Mouse (Mus musculus) lung, adult 2 months (tissue): ENCODE measurements at regions not wholly inside any gene's neighbourhood (a gene's known extent, or its start where the extent isn't known, plus 50 kb on each side); places are given as distances from the start of the nearest gene placed in this dataset.

Source experiments
- DNase-seq: peaks from one replicate; pipeline ENCODE4 v3.0.0; 2022
- H3K4me1 ChIP-seq: fragments of 200-500 bp; 2 replicates; pipeline ENCODE4 v1.6.1; 2011; ENCODE audit warnings: low read length; ENCODE audit not compliant: control insufficient read depth, insufficient read depth
- H3K4me3 ChIP-seq: fragments of 200-500 bp; replicated peaks from 2 replicates; pipeline ENCODE3; 2011; ENCODE audit warnings: low read depth, mild to moderate bottlenecking, control low read depth, low read length; ENCODE audit errors: extremely low read depth
- CTCF ChIP-seq: fragments of 200-500 bp; IDR thresholded peaks from 2 replicates; pipeline ENCODE4 v1.5.1; 2011; ENCODE audit warnings: mild to moderate bottlenecking, low read length, control low read depth; ENCODE audit not compliant: insufficient read depth
- POLR2A ChIP-seq: fragments of 200-500 bp; IDR thresholded peaks from 2 replicates; pipeline ENCODE4 v1.6.1; 2011; ENCODE audit warnings: low read depth, mild to moderate bottlenecking, control low read depth, low read length, borderline replicate concordance; ENCODE audit errors: extremely low read depth
- WGBS: fragments of 180-500 bp; shearing (Covaris S2); methylation state at CpG from one replicate; pipeline ENCODE4 v1.1.7; 2018; 5-methylcytosine and 5-hydroxymethylcytosine counted together

DNA sequence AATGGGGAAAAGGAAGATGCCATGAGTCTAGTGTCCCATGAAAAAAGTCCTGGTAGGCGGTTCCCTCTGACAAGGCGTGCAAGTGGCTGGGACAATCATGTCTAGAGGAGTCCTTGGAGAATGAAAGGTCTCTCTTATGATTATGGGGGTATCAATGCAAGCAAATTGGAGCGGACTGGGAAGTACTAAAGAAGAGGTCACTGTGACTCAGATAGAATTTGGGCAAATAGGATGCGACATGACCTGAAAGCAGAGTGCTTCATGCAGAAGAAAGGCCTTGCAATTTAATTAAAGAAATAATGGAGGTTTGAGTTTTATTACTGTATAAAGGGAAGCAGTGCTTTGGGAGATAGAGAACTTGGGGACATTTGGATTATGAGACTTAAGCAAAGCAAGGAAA, 330.3 kb downstream of the Tmem38b start:
- WGBS = 95% methylated on average over 4 of the region's 4 CpGs
- DNase-seq = no peak
- H3K4me1 ChIP-seq = no peaks in the 10 kb centered on the region
- TF ChIP-seq POLR2A (no peak), CTCF (no peak)
- no peak overlapping the region for H3K4me3 ChIP-seq

DNA sequence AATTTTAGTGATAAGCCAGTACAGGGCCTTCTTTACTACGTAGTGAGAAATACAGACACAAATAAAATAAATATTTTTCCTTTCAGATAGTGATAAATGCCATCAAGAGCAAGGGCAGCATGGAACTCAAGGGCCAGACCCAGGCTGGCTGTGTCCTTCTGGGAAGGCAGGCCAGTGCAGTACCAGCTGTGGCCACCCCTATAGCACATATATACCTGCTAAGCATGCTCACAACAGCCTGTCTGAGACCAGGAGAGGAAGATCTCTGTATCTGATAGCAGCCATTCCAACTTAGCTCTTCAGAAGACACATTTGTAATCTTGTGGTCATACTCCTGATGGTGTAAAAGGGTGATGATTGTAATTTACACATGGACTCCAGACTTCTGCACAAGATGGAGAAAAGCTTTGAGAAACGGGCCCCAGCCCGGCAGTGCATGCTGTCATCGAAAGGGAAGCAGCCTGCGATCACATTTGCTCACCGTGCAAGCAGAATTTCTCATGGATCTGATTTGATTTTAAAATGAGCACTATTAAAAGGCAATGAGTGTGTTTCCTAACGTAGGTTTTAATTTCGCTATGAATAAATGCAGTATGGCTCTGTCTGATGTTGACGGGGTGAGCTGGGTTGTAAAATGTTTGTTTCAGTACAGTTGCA, 335.6 kb downstream of the Tmem38b start:
- no peak for TF ChIP-seq CTCF
- no peak for TF ChIP-seq POLR2A
- DNase-seq = no peak
- Histone ChIP-seq H3K4me1 (no peaks in the 10 kb centered on the region), H3K4me3 (no peak overlapping the region)
- WGBS = 88% methylated on average over 9 of the region's 9 CpGs

DNA sequence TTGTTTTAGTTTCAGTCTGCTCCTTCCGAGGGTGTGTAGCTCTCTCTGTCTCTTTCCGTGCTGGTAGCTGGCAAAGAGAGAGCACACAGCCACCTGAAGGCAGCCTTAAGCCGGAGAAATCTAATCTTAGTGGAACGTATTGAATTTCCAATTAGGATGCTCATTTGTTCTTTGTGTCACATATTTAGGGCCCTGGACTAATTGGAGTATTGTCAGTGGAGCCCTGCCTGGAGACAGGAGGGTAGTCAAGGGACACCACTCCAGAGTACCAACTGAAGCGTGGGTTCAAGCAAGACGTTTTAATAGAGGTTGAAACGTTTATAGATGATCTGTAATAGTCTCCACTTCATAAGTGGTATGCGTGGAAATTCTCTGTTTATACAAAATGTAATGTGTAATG, 336.5 kb downstream of the Tmem38b start:
- DNase-seq = no peak
- Histone ChIP-seq H3K4me3 (no peak overlapping the region), H3K4me1 (no peaks in the 10 kb centered on the region)
- TF ChIP-seq POLR2A (no peak), CTCF (no peak)
- 76% methylated on average over 8 of the region's 8 CpGs for WGBS

DNA sequence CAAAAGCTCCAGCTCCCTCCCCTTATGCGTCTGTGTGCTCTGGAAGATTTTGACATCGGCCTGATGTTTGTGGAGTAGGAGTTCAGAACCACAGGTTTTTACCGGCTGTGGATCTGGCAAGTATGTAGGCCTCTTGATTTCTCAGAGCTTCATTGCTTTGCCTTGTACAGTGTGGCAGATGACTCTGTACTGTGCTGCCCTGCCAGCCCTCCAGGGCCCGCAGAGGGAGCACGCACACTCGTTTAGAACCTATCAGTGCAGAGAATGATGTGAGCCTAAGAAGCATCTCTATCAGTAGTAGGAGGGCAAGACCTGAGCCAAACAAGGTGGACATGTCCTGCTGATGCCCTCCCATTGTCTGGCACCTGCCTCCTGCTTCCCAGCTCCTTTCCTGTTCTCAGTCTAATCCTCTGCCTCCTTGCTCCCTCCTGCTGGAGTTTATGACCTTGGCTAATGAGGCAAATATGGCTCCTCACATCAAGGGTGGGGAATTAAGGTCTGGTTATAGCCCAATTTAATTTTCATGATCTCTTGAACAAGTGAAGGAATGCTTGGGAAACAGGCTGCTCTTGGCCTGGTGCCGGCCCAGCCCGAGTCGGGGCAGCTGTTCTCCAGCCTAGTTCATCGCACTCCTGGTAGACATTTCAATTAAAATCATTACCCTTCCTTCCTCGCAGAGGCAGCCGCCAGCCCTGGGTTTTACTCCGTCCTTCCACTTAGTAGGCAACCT, 344.5 kb downstream of the Tmem38b start:
- TF ChIP-seq POLR2A = no peak
- TF ChIP-seq CTCF = no peak
- no peak for DNase-seq
- 84% methylated on average over 13 of the region's 13 CpGs for WGBS

DNA sequence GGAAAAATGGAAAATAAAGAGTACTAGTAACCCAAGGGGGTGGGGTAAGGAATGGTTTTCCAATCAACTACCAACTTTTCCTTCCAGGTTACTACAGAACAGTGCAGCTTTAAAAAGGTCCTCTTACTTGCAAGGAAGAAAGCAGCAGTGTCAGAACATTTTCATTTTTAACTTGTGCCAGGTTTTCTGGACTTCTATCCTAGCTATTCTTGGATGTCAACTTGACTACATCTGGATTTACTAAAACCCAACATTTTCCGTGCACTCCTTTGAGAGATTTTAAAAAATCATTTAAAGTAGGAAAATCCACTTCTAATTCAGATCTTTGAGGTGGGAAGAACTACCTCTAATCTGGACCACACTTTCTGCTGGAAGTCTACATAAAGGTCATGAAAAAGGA, 358.4 kb downstream of the Tmem38b start:
- 82% methylated on average over 1 of the region's 1 CpGs for WGBS
- TF ChIP-seq POLR2A = no peak
- no peak for TF ChIP-seq CTCF
- no peak overlapping the region for H3K4me3 ChIP-seq
- DNase-seq = no peak
- H3K4me1 ChIP-seq = no peaks in the 10 kb centered on the region

More for the DNA sequence above, 344.5 kb downstream of the Tmem38b start:
- no peak overlapping the region for H3K4me3 ChIP-seq
- no peaks in the 10 kb centered on the region for H3K4me1 ChIP-seq

DNA sequence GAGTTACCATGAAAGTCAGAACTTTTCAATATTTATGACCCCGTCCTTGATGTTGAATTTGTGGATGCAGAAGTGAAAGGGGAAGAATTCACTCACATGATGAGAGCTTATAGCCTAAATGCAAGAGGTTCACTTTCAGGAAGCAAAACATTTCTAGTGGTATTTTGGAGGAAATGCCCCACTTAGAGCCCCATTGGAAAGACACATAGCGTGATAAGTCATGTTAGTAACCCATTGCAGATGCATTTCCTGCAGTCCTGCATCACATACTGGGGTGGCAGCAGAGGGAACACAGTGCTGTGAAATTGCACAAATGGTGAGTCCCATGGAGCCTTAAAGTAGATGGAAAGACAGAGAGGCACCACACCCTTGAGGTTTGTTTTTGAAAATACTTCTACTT, 369.9 kb downstream of the Tmem38b start:
- WGBS = 66% methylated on average over 2 of the region's 2 CpGs
- no peak for DNase-seq
- TF ChIP-seq POLR2A = no peak
- no peak for TF ChIP-seq CTCF
- no peaks in the 10 kb centered on the region for H3K4me1 ChIP-seq
- H3K4me3 ChIP-seq = no peak overlapping the region

DNA sequence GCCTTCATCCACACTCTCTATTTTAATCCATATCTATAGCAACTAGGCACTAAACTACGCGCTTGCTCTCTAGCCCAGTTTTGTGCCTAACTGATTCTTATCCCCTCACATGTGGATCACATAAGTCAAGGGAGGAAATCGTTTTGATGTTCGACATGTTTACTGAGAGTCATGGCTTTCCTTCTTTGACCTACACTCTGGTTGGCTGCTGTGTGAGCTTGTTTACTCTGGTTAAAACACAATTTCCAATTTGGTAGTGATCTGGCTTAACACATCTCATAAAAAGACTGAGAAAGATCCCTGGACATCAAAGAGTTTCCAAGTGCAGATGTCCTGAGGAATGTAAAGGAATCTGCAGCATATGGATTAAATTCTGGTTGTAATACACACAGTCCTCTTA, 376.6 kb downstream of the Tmem38b start:
- TF ChIP-seq POLR2A (no peak), CTCF (no peak)
- WGBS = 44% methylated on average over 4 of the region's 4 CpGs
- Histone ChIP-seq H3K4me1 (no peaks in the 10 kb centered on the region), H3K4me3 (no peak overlapping the region)
- no peak for DNase-seq

DNA sequence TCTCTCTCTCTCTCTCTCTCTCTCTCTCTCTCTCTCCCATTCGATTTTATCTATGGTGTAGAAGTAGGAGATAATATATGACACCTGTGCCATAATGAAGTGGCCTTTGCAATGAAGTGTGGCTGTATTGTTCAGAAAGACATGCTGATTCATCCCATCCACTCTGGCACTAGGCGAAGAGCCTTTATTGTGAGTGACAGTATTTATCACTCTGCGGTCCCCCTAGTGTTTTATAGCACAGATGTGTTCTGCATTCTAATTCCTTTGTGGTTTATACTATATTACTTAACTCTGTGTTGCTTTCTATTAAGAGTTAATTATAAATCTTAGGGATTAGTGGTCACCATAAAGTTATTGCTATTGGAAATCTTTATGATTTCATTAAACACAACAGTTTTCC, 398.7 kb downstream of the Tmem38b start:
- Histone ChIP-seq H3K4me1 (no peaks in the 10 kb centered on the region), H3K4me3 (no peak overlapping the region)
- 64% methylated on average over 3 of the region's 3 CpGs for WGBS
- DNase-seq = no peak
- no peak for TF ChIP-seq CTCF
- TF ChIP-seq POLR2A = no peak
